8 mouse cellular contexts compared by ENCODE assay signal in genomic region chr13:114455788-114456187, GRCm38 (mm10). TPM values are rescaled to one million over a fixed set of nuclear protein-coding genes. Genes with fewer than 3 reads are reported as not detected.
DNase-seq lines count a peak whose midpoint lies in the region; ATAC-seq lines count a peak whose summit lies in the region.

No protein-coding gene starts in this region.

- H3K9ac ChIP-seq in liver, embryonic 11.5 days (ENCODE audit: low read depth, low read length), result no peak overlapping the region
- H3K9ac ChIP-seq in forebrain, embryonic 13.5 days, result peak overlapping the region; percentile 52; the same call in 1 of the 2 replicates
- H3K9ac ChIP-seq in neural tube, embryonic 12.5 days, result no peak overlapping the region

- WGBS in liver, embryonic 11.5 days, result 53% methylated on average over 13 of the region's 13 CpGs
- WGBS in forebrain, embryonic 13.5 days, result 16% methylated on average over 13 of the region's 13 CpGs
- WGBS in limb, embryonic 10.5 days, result 53% methylated on average over 13 of the region's 13 CpGs
- WGBS in neural tube, embryonic 12.5 days, result 47% methylated on average over 13 of the region's 13 CpGs

- no peak for DNase-seq in liver, embryonic 11.5 days (ENCODE audit: low spot score)
- no peak for DNase-seq in liver
- no peak for DNase-seq in limb, embryonic 10.5 days (ENCODE audit: low spot score)
- DNase-seq in spleen, adult 12 weeks (ENCODE audit: low spot score), result no peak
- DNase-seq in layer of hippocampus, adult 9-10 months (ENCODE audit: low spot score), result no peak
- DNase-seq in urinary bladder, postnatal 36 days (ENCODE audit: low spot score in 2 of 2), result no peak

- H3K4me2 ChIP-seq in liver, embryonic 11.5 days, result peak overlapping the region; percentile 75; the same call in 1 of the 2 replicates
- H3K4me2 ChIP-seq in forebrain, embryonic 13.5 days, result peak overlapping the region; percentile 94
- H3K4me2 ChIP-seq in neural tube, embryonic 12.5 days (replicated peaks), result peak overlapping the region; percentile 91

- H3K4me3 ChIP-seq in liver, embryonic 11.5 days (ENCODE audit: low read depth, low read length), result peak overlapping the region; percentile 57; the same call in 1 of the 2 replicates
- H3K4me3 ChIP-seq in forebrain, embryonic 13.5 days, result peak overlapping the region; percentile 59
- H3K4me3 ChIP-seq in limb, embryonic 10.5 days, result peak overlapping the region; percentile 62
- peak overlapping the region; percentile 54; the same call in 1 of the 2 replicates for H3K4me3 ChIP-seq in neural tube, embryonic 12.5 days

- H3K36me3 ChIP-seq in liver, embryonic 11.5 days (ENCODE audit: control insufficient read depth, insufficient read depth, low read length), result no peaks in the 10 kb centered on the region
- 0 out of 2 replicates have a peak, but pooled peaks cover 3% of the 10 kb centered on the region for H3K36me3 ChIP-seq in forebrain, embryonic 13.5 days (ENCODE audit: poor library complexity, severe bottlenecking)
- no peaks in the 10 kb centered on the region for H3K36me3 ChIP-seq in limb, embryonic 10.5 days
- H3K36me3 ChIP-seq in neural tube, embryonic 12.5 days, result no peaks in the 10 kb centered on the region

- no peaks in the 10 kb centered on the region for H3K4me1 ChIP-seq in liver, embryonic 11.5 days (replicated peaks; ENCODE audit: control insufficient read depth, insufficient read depth, low read length)
- peaks cover 34% of the 10 kb centered on the region for H3K4me1 ChIP-seq in forebrain, embryonic 13.5 days
- peaks cover 41% of the 10 kb centered on the region for H3K4me1 ChIP-seq in limb, embryonic 10.5 days
- H3K4me1 ChIP-seq in neural tube, embryonic 12.5 days, result peaks cover 35% of the 10 kb centered on the region

- H3K27me3 ChIP-seq in liver, embryonic 11.5 days (replicated peaks; ENCODE audit: control insufficient read depth, insufficient read depth, low read length), result peaks cover 62% of the 10 kb centered on the region
- peaks cover 38% of the 10 kb centered on the region for H3K27me3 ChIP-seq in forebrain, embryonic 13.5 days
- H3K27me3 ChIP-seq in limb, embryonic 10.5 days (ENCODE audit: low read depth, poor library complexity, severe bottlenecking), result peaks cover 68% of the 10 kb centered on the region
- peaks cover 30% of the 10 kb centered on the region for H3K27me3 ChIP-seq in neural tube, embryonic 12.5 days (replicated peaks)

- no peak for ATAC-seq in liver, embryonic 11.5 days (replicated peaks; ENCODE audit: low FRiP score)
- ATAC-seq in forebrain, embryonic 13.5 days, result no peak
- ATAC-seq in neural tube, embryonic 12.5 days (ENCODE audit: low FRiP score, low read depth), result no peak

- H3K27ac ChIP-seq in liver, embryonic 11.5 days (ENCODE audit: low read depth, low read length), result no peak overlapping the region
- H3K27ac ChIP-seq in forebrain, embryonic 13.5 days, result no peak overlapping the region
- no peak overlapping the region for H3K27ac ChIP-seq in limb, embryonic 10.5 days
- no peak overlapping the region for H3K27ac ChIP-seq in neural tube, embryonic 12.5 days

- no peaks in the 10 kb centered on the region for H3K9me3 ChIP-seq in liver, embryonic 11.5 days (ENCODE audit: control insufficient read depth, low read length)
- no peaks in the 10 kb centered on the region for H3K9me3 ChIP-seq in forebrain, embryonic 13.5 days (replicated peaks)
- H3K9me3 ChIP-seq in limb, embryonic 10.5 days (replicated peaks), result no peaks in the 10 kb centered on the region
- no peaks in the 10 kb centered on the region for H3K9me3 ChIP-seq in neural tube, embryonic 12.5 days

RNA-seq across cellular contexts. Expression of gene Fst, which starts 3.0 kb away (rescaled TPM):
- 16.5 and 19.5 TPM in 2 replicates for polyA plus RNA-seq in liver, embryonic 11.5 days (2014; fragmentation: Nextera tagmentation; extraction: Ambion mirVana)
- 10.1 and 12.0 TPM in 2 replicates for polyA plus RNA-seq in forebrain, embryonic 13.5 days (2015; fragmentation: Nextera tagmentation; extraction: Ambion mirVana)
- polyA plus RNA-seq in limb, embryonic 10.5 days (2016; fragmentation: Nextera tagmentation; extraction: Ambion mirVana), result 0.84 and 4.9 TPM in 2 replicates
- polyA plus RNA-seq in neural tube, embryonic 12.5 days (2016; fragmentation: Nextera tagmentation; extraction: Ambion mirVana), result 15.5 and 21.9 TPM in 2 replicates
